Mouse (Mus musculus) olfactory bulb, adult 2 months (tissue): ENCODE data around the gene Rpl36.

ENCODE experiments used
- CTCF ChIP-seq: fragments of 200-500 bp; IDR thresholded peaks from 2 replicates; pipeline ENCODE4 v1.5.1; 2012; ENCODE audit warnings: low read depth, mild to moderate bottlenecking, low read length, moderate library complexity; ENCODE audit not compliant: insufficient read depth
- POLR2A ChIP-seq: fragments of 200-500 bp; IDR thresholded peaks from 2 replicates; pipeline ENCODE4 v1.6.1; 2012; ENCODE audit warnings: mild to moderate bottlenecking, low read depth, low read length, moderate library complexity; ENCODE audit not compliant: insufficient read depth

GRCm38 (mm10) chr17:56626754-56627470 lies 13.7 kb downstream of the Rpl36 start, which contains the start of gene Lonp1:
- TF ChIP-seq POLR2A (peak; percentile 77), CTCF (no peak)
